Mouse (Mus musculus) Patski (cell line): ENCODE measurements around the gene Shroom3. TPM values are rescaled to one million over a fixed set of nuclear protein-coding genes. Genes with fewer than 3 reads are reported as not detected.
"Not testable (repeated sequence)": the region's sequence is repeated elsewhere in the genome, so short reads cannot be mapped to it uniquely, and the experiment has no call there.

ENCODE experiments used
- ATAC-seq: fragments of 100-300 bp; one replicate; pipeline ENCODE4 v1.8.0; 2021
- CTCF ChIA-PET: fragments of 350-600 bp; sonication (Branson Sonifier 250); formaldehyde crosslinking; loops from one replicate; lab custom pipeline; 2022; ENCODE audit warnings: inconsistent platforms; lab: Charles Lee
- POLR2A ChIA-PET: fragments of 350-600 bp; sonication (Branson Sonifier 250); formaldehyde crosslinking; loops from one replicate; lab custom pipeline; 2022; ENCODE audit warnings: antibody characterized with exemption, inconsistent platforms; lab: Charles Lee
- DNase-seq: peaks from one replicate; pipeline ENCODE4 v3.0.0-alpha.2; 2011; ENCODE audit warnings: low read depth, low spot score
- H3K27me3 ChIP-seq: fragments of 371-371 bp; one replicate; pipeline ENCODE4 v1.5.1; 2021
- CTCF ChIP-seq: fragments of 100-300 bp; IDR thresholded peaks from one replicate; pipeline ENCODE4 v1.5.1; 2021
- in situ Hi-C: fragments of 300-500 bp; cut with MboI; formaldehyde crosslinking; loops from 3 replicates; pipeline ENCODE4 v1.11.1; 2018; ENCODE audit warnings: low pct_unique_long_range_greater_than_20kb, mixed read lengths
- polyA plus RNA-seq: library from polyadenylated mRNA; unstranded; gene quantifications from one replicate; pipeline ENCODE4 v1.2.3, GENCODE M21; 2021

Gene Shroom3
- polyA plus RNA-seq, 1 experiment from 2014 or later = 206 TPM

DNA sequence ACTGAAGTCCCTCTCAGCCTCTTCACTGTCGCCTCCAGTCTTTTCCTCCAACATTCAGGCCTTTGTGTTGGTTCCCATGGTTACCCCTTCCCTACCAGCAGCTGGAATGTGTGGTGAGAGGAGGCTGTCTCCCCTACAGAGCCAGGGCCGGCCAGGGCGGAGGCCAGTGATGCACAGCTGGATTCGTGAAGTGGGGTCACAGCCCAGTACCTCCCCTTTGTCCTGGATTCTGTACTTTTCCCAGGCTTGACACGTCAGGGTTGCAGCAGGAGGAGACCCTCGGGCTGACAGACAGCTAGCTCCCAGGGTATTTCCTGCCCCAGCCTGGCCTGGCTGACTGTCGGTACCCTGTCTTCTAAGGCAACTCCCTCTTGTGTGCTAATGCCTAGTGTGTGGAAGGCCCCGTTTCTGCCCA lies 222.4 kb downstream of the Shroom3 start:
- peak; percentile 87 for ATAC-seq
- POLR2A ChIA-PET = no interaction called here
- CTCF ChIA-PET = interaction anchor here (1.5 kb wide), 1 partner anchor 177 kb away, joined by 4 read pairs; no protein-coding TSS in a partner anchor
- no peak for TF ChIP-seq CTCF
- H3K27me3 ChIP-seq = no peaks in the 10 kb centered on the region
- peak; percentile 56 for DNase-seq
- in situ Hi-C loops = no loop called here

DNA sequence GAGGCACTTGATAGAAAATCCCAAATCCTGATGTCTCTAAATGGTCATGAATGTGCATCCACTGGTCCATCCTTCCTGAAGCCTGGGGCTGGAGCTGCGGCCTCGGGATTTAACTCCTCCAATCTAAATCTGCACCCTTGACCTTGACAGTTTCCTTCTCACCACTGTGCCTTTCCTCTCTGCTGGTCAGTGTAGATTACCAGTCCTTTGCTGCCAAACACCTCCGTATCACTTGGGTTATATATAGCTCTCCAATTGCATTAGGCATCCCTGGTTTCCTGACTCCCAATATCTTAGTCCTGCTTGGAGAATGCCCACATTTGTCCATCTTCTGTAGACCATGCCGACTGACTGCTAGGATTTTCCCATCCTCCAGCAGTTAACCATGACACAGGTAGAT lies 225.0 kb downstream of the Shroom3 start:
- DNase-seq (no peak), ATAC-seq (no peak)
- ChIA-PET POLR2A (interaction anchor here (0.6 kb wide), 1 partner anchor 16 kb away, joined by 3 read pairs; no protein-coding TSS in a partner anchor), CTCF (no interaction called here)
- no peak for TF ChIP-seq CTCF
- H3K27me3 ChIP-seq = no peaks in the 10 kb centered on the region
- in situ Hi-C loops = no loop called here

DNA sequence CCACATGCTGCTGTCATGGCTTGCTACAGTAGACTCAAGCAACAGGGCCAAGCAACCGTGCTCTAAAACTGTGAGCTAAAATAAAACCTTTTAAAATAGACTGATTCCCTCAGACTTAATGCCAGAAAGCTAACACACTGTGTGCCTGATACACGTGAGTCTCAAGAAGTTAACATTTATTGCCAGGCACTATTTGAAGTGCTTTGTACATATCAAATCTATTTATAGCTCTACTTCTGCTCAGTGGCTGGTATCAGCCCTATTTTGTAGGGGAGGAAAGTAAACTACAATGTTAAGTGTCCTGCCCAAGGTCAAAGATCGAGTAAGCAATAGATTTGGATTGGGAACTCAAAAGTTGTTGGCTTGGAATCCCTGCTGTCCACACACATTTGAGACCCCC lies 227.6 kb downstream of the Shroom3 start:
- no peak for DNase-seq
- CTCF ChIA-PET = interaction anchor here (1.2 to 2.6 kb wide), 6 partner anchors 10 to 177 kb away, joined by 3 to 10 read pairs (median 4); no protein-coding TSS in a partner anchor
- TF ChIP-seq CTCF = no peak
- in situ Hi-C loops = no loop called here
- H3K27me3 ChIP-seq = no peaks in the 10 kb centered on the region
- POLR2A ChIA-PET = no interaction called here
- no peak for ATAC-seq

DNA sequence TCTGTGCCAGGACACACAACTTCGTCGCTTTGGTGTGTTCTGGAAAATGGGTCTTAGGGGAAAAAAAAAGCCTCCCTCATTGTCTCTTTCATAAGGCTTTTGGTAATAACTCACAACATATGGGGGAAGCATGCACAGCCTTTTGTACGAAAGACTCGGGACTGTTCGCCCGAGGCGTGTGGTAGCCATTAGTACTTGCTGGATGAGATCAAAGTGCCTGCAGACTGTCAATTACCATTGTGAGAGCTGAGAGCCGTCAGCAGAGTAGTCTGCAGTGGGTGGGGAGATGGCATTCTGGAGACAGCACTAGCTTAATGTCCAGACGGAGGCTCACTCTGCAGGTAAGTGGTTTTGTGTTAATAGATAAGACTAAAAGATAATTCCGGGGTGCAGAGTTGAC lies 232.2 kb downstream of the Shroom3 start:
- ChIA-PET POLR2A (no interaction called here), CTCF (interaction anchor here (1.0 kb wide), 1 partner anchor 9 kb away, joined by 3 read pairs; no protein-coding TSS in a partner anchor)
- in situ Hi-C loops = no loop called here
- TF ChIP-seq CTCF = no peak
- no peak for ATAC-seq
- DNase-seq = no peak
- no peaks in the 10 kb centered on the region for H3K27me3 ChIP-seq

DNA sequence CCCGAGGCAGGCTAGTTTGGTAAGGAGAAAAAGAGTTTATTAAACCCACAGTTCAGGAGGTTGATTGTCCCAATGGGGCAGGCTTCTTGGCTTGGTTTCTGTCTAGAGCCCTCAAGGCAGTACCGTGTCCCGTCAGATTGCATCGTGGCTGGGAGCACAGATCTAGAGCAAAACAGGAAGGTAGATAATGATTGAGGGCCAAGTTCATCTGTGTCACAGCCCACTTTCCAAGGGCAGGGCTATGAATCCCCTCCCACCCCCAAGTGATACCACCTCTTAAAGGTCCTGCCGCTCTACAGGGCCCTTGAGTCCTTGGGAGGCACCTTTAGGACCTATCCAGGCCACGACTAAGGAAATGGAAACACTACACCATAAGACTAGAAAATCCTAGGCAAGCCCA lies 234.5 kb downstream of the Shroom3 start:
- ATAC-seq = no peak
- in situ Hi-C loops = no loop called here
- no peaks in the 10 kb centered on the region for H3K27me3 ChIP-seq
- no peak for DNase-seq
- ChIA-PET CTCF (no interaction called here), POLR2A (no interaction called here)
- no peak for TF ChIP-seq CTCF

DNA sequence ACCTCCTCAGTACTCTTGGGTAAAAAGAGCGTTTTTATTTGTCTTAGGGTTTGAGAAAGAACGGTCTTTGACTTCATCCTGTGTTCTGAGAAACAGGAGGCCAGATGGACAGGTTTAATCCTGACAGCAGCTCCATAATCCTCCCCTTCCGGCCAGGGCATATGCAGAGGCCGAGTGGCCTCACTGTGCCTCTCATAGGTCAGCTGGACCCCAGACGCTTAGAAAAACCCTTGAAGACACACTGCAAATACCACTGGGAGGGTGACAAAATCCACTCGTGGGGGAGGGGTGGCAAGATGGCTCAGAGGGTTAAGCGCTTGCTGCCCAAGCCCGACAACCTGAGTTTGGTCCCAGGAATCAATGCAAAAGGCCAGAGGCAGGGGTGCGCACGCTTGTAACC lies 234.9 kb downstream of the Shroom3 start:
- no peak for ATAC-seq
- DNase-seq = no peak
- H3K27me3 ChIP-seq = no peaks in the 10 kb centered on the region
- no peak for TF ChIP-seq CTCF
- in situ Hi-C loops = no loop called here
- POLR2A ChIA-PET = no interaction called here
- CTCF ChIA-PET = interaction anchor here (1.9 kb wide), 1 partner anchor 9 kb away, joined by 5 read pairs; no protein-coding TSS in a partner anchor

DNA sequence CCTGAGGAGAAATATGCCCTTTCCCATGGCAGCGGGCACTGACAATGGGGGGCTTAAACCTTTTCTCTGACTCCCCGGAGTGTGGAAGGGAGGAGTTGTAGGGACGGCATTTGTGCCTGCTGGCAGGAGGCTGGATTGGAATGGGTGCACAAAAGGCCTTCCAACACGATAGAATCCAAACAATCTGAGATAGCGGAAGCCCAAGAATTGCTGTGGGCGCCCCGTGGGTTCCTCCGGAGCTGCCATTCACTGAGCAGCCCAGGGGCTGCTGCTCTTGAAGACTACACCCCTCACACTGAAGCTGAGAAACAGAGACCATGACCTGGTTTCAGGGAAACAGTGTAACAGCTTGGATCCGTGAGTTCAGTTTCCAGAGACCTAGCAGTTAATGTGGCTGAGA lies 235.6 kb downstream of the Shroom3 start:
- ChIA-PET CTCF (interaction anchor here (1.9 kb wide), 1 partner anchor 9 kb away, joined by 5 read pairs; no protein-coding TSS in a partner anchor), POLR2A (no interaction called here)
- no peak for DNase-seq
- ATAC-seq = no peak
- TF ChIP-seq CTCF = no peak
- H3K27me3 ChIP-seq = no peaks in the 10 kb centered on the region
- in situ Hi-C loops = no loop called here

DNA sequence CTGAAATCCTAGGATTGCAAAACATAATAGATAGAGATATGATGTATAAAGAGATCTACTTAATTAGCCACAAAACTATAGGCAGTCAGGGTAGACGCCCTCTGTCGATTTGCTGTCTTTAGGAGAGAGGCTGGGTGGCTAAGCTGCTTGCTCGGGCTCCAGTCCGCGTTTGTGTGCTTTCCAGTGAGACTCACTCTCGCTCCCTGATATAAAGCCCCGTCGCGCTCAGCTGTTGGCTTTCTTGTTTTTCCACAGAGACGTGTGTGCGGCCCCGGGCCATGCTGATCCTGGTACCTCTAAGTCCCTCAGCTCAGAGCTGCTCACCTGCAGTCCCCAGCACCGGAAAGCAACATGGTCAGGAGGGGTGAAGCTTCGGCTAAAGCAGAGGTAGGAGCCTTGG lies 236.2 kb downstream of the Shroom3 start:
- no peak for DNase-seq
- POLR2A ChIA-PET = no interaction called here
- no peak for TF ChIP-seq CTCF
- H3K27me3 ChIP-seq = no peaks in the 10 kb centered on the region
- ATAC-seq = no peak
- in situ Hi-C loops = no loop called here
- CTCF ChIA-PET = interaction anchor here (1.9 kb wide), 1 partner anchor 10 kb away, joined by 5 read pairs; no protein-coding TSS in a partner anchor

DNA sequence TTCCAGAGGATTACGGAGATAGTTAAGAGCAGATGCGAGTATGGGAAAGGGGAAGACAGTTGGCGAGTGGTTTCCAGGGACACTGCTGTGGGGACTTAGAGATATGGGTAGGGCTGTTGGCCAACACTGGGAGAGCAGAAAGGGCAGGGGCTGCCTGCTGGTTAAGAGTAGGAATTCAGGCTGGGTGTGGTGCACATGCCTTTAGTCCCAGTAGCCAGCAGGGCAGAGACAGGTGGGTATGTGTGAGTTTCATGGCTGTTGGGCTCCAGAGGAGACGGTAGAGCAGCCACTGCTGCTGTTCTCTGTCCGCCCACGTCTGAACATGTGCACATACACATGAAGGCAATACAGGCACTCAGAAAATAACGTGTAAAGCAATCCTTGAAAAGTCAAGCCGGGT lies 237.7 kb downstream of the Shroom3 start:
- no peak for TF ChIP-seq CTCF
- no peak for DNase-seq
- no peaks in the 10 kb centered on the region for H3K27me3 ChIP-seq
- no peak for ATAC-seq
- in situ Hi-C loops = no loop called here
- ChIA-PET CTCF (interaction anchor here (1.1 to 1.3 kb wide), 3 partner anchors 11 to 192 kb away, joined by 3 to 10 read pairs (median 10); no protein-coding TSS in a partner anchor), POLR2A (no interaction called here)

DNA sequence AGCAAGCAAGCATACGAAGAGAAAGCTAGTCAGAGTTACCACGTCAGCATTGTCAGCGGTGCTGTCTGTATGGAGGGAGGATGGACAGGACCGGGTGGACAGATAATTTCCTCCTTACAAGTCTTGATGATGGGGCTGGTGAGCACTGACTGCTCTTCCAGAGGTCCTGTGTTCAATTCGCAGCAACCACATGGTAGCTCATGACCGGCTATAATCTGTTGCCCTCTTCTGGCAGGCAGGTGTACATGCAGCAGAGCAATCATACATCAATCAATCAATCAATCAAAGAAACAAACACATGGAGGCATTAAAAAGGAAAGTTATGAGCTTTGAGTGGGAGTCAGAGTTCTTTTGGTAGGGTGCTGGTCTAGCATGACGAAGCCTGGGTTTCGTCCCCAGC lies 238.5 kb downstream of the Shroom3 start:
- CTCF ChIA-PET = interaction anchor here (0.8 to 1.3 kb wide), 6 partner anchors 11 to 243 kb away, joined by 3 to 10 read pairs (median 4); no protein-coding TSS in a partner anchor

DNA sequence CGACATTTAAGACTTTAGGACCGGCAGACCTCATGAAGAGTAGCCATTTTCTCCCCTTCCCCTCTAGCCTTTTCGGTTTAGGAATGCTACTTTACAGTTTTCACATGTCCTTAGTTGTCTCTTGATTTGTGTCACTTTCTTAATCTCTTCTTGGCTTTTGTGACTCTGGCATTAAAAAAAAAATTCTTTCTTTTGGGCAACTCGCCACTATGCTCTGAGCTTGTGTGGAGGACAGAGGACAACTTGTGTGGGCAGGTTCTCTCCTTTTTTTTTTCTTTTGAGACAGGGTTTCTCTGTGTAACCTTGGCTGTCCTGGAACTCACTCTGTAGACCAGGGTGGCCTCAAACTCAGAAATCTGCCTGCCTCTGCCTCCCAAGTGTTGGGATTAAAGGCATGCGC lies 239.7 kb downstream of the Shroom3 start:
- in situ Hi-C loops = not testable (repeated sequence)

More for the DNA sequence above, 238.5 kb downstream of the Shroom3 start:
- no peaks in the 10 kb centered on the region for H3K27me3 ChIP-seq
- no peak for ATAC-seq
- TF ChIP-seq CTCF = no peak
- in situ Hi-C loops = no loop called here
- POLR2A ChIA-PET = interaction anchor here (2.1 kb wide), 1 partner anchor 12 kb away, joined by 6 read pairs; no protein-coding TSS in a partner anchor
- DNase-seq = no peak

More for the DNA sequence above, 239.7 kb downstream of the Shroom3 start:
- ChIA-PET POLR2A (interaction anchor here (2.1 kb wide), 1 partner anchor 13 kb away, joined by 6 read pairs; no protein-coding TSS in a partner anchor), CTCF (interaction anchor here (1.0 to 1.4 kb wide), 2 partner anchors 15 to 189 kb away, joined by 3 read pairs; no protein-coding TSS in a partner anchor)
- not testable (repeated sequence) for ATAC-seq, H3K27me3 ChIP-seq, DNase-seq
